Mouse (Mus musculus): ENCODE measurements around the gene Ppp1r2. TPM values are rescaled to one million over a fixed set of nuclear protein-coding genes. Genes with fewer than 3 reads are reported as not detected.

Ppp1r2 gene
- total and polyA plus RNA-seq, 2 experiments from 2014 or later = 59.6 to 104 TPM

DNA sequence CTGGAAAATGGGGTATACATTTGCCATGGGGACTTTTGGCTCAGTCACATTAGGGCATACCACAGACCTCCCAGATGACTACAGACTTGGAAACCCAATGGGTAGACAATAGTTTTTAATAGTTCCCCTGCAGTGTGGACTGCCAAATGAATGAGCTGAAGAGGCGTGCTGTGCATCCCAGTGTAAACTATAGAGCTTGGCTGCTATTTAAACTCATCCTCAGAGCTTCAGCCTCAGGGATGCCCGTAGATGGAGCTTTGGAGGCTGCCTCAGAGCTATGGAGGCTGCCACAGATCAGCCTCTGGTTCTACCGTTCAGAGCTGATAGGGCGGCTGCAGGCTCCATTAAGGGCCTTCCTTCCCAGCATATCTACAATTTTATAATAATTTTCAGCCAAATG, 40.2 kb upstream of the Ppp1r2 start:
- Histone ChIP-seq H3K9ac (replicated peaks; ENCODE audit: low read length) (no peak overlapping the region), H3K27ac (peak overlapping the region; percentile 54), H3K4me1 (ENCODE audit: insufficient read depth, low read length) (0 out of 2 replicates have a peak, but pooled peaks cover 8% of the 10 kb centered on the region), H3K4me2 (ENCODE audit: low read depth, low read length) (no peak overlapping the region), H3K27me3 (ENCODE audit: insufficient read depth, low read length) (no peaks in the 10 kb centered on the region), H3K4me3 (ENCODE audit: low read length) (no peak overlapping the region), H3K9me3 (ENCODE audit: low read length) (no peaks in the 10 kb centered on the region), H3K36me3 (ENCODE audit: insufficient read depth, low read length) (no peaks in the 10 kb centered on the region)
- TF ChIP-seq CTCF (IDR thresholded peaks at IDR 0.05; ENCODE audit: low read depth) = no peak
- DNase-seq (ENCODE audit: low spot score) = no peak
- no peak for ATAC-seq
- 50% methylated on average over 4 of the region's 4 CpGs for WGBS

DNA sequence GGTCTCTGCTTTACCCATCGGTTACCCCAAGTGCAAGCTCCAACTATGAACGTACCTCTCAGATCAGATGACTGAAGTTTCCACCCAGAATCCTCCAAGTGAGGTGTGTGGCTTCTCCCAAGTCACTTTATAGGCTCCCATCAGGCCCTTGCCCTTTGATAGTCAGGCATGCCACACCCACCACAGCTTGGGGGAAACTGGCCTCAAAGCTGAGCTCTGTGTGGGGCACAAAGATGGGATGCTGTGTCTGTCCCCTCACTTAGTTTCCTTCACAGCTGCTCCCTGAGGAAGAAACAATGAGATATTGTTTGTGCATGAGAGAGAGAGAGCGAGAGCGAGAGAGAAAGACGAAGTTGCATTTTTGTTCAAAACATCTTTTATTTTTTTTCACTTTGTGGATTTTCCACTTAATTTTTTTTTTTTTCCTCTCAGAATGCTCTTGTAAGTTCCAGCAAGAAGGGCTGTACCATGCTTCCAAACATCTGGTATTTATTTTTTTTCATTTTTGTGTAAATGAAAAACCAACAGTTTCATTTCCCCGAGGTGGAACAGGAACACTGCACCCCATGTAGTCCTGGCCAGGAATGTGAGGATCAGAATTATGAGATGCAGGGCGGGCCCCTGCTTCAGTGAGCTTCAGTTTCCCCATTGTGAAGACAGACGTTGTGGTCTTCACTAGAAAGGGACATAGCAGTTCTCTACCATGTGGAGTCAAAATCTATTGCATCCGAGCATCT, 39.6 kb upstream of the Ppp1r2 start, which contains the start of gene Apod:
TSS of gene Apod (minus strand) at position 312 of the 737 bp plus-strand sequence.
- 38% methylated on average over 9 of the region's 9 CpGs for WGBS
- H3K27ac ChIP-seq = peak within 1 kb of the TSS; percentile 54
- no peak within 1 kb of the TSS for H3K4me2 ChIP-seq (ENCODE audit: low read depth, low read length)

GRCm38 (mm10) chr16:31313611-31314010, 38.5 kb upstream of the Ppp1r2 start:
- no peaks in the 10 kb centered on the region for H3K9me3 ChIP-seq (ENCODE audit: low read length)
- no peaks in the 10 kb centered on the region for H3K36me3 ChIP-seq (ENCODE audit: insufficient read depth, low read length)
- 67% methylated on average over 2 of the region's 2 CpGs for WGBS
- H3K9ac ChIP-seq (replicated peaks; ENCODE audit: low read length) = no peak overlapping the region
- H3K4me1 ChIP-seq (ENCODE audit: insufficient read depth, low read length) = 0 out of 2 replicates have a peak, but pooled peaks cover 8% of the 10 kb centered on the region
- no peak overlapping the region for H3K27ac ChIP-seq
- ATAC-seq (no peak), DNase-seq (ENCODE audit: low spot score) (no peak)
- H3K4me3 ChIP-seq (ENCODE audit: low read length) = no peak overlapping the region
- H3K27me3 ChIP-seq (ENCODE audit: insufficient read depth, low read length) = no peaks in the 10 kb centered on the region
- TF ChIP-seq CTCF (IDR thresholded peaks at IDR 0.05; ENCODE audit: low read depth) = no peak
- no peak overlapping the region for H3K4me2 ChIP-seq (ENCODE audit: low read depth, low read length)

More for the DNA sequence above, 39.6 kb upstream of the Ppp1r2 start, which contains the start of gene Apod:
- H3K27me3 ChIP-seq (ENCODE audit: insufficient read depth, low read length) = no peaks in the 10 kb centered on the region
- no peak within 1 kb of the TSS for H3K4me3 ChIP-seq (ENCODE audit: low read length)
- no peak for ATAC-seq
- H3K4me1 ChIP-seq (ENCODE audit: insufficient read depth, low read length) = 0 out of 2 replicates have a peak, but pooled peaks cover 8% of the 10 kb centered on the region
- no peaks in the 10 kb centered on the region for H3K36me3 ChIP-seq (ENCODE audit: insufficient read depth, low read length)
- TF ChIP-seq CTCF (IDR thresholded peaks at IDR 0.05; ENCODE audit: low read depth) = no peak
- H3K9ac ChIP-seq (replicated peaks; ENCODE audit: low read length) = no peak within 1 kb of the TSS
- no peaks in the 10 kb centered on the region for H3K9me3 ChIP-seq (ENCODE audit: low read length)
- DNase-seq (ENCODE audit: low spot score) = no peak

DNA sequence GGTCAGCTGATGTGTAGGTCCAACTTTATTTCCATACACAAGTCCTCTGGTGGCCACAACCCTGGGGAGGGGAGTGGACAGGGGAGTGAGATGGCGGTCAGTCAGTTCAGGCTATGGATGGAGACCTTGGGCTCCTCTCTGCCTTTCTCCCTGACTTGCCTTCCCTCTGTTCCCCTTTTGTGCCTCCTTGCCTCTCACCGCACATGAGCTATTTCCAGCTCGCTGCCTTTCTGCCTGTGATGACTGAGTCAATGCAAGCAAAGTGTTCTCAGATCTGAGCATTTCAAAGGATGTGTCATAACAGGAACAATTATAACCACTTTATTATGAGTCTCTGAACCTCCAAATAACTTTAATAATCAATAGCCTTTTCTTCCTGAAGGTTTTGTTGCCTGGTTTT, 37.2 kb upstream of the Ppp1r2 start:
- Histone ChIP-seq H3K9me3 (ENCODE audit: low read length) (no peaks in the 10 kb centered on the region), H3K4me2 (ENCODE audit: low read depth, low read length) (no peak overlapping the region), H3K4me3 (ENCODE audit: low read length) (no peak overlapping the region), H3K4me1 (ENCODE audit: insufficient read depth, low read length) (0 out of 2 replicates have a peak, but pooled peaks cover 8% of the 10 kb centered on the region), H3K36me3 (ENCODE audit: insufficient read depth, low read length) (no peaks in the 10 kb centered on the region), H3K27ac (no peak overlapping the region), H3K9ac (replicated peaks; ENCODE audit: low read length) (no peak overlapping the region), H3K27me3 (ENCODE audit: insufficient read depth, low read length) (no peaks in the 10 kb centered on the region)
- ATAC-seq (no peak), DNase-seq (ENCODE audit: low spot score) (no peak)
- 61% methylated on average over 3 of the region's 3 CpGs for WGBS
- no peak for TF ChIP-seq CTCF (IDR thresholded peaks at IDR 0.05; ENCODE audit: low read depth)

- 62% methylated on average over 5 of the region's 5 CpGs for WGBS
- Histone ChIP-seq H3K4me2 (ENCODE audit: low read depth, low read length) (no peak overlapping the region), H3K4me1 (ENCODE audit: insufficient read depth, low read length) (peaks cover 10% of the 10 kb centered on the region), H3K9ac (replicated peaks; ENCODE audit: low read length) (no peak overlapping the region), H3K9me3 (ENCODE audit: low read length) (no peaks in the 10 kb centered on the region), H3K36me3 (ENCODE audit: insufficient read depth, low read length) (no peaks in the 10 kb centered on the region), H3K27me3 (ENCODE audit: insufficient read depth, low read length) (no peaks in the 10 kb centered on the region), H3K27ac (no peak overlapping the region), H3K4me3 (ENCODE audit: low read length) (no peak overlapping the region)
- no peak for ATAC-seq
- DNase-seq (ENCODE audit: low spot score) = no peak
- TF ChIP-seq CTCF (IDR thresholded peaks at IDR 0.05; ENCODE audit: low read depth) = no peak
Measured at GRCm38 (mm10) chr16:31305199-31305919, 30.3 kb upstream of the Ppp1r2 start.

GRCm38 (mm10) chr16:31303276-31303675, 28.2 kb upstream of the Ppp1r2 start:
- H3K4me1 ChIP-seq (ENCODE audit: insufficient read depth, low read length) = peaks cover 21% of the 10 kb centered on the region
- no peaks in the 10 kb centered on the region for H3K27me3 ChIP-seq (ENCODE audit: insufficient read depth, low read length)
- no peak overlapping the region for H3K4me2 ChIP-seq (ENCODE audit: low read depth, low read length)
- 63% methylated on average over 10 of the region's 10 CpGs for whole genome bisulfite sequencing
- no peak for ATAC-seq
- H3K9ac ChIP-seq (replicated peaks; ENCODE audit: low read length) = no peak overlapping the region
- H3K4me3 ChIP-seq (ENCODE audit: low read length) = no peak overlapping the region
- no peak for DNase-seq (ENCODE audit: low spot score)
- H3K9me3 ChIP-seq (ENCODE audit: low read length) = no peaks in the 10 kb centered on the region
- no peak overlapping the region for H3K27ac ChIP-seq
- no peaks in the 10 kb centered on the region for H3K36me3 ChIP-seq (ENCODE audit: insufficient read depth, low read length)
- TF ChIP-seq CTCF (IDR thresholded peaks at IDR 0.05; ENCODE audit: low read depth) = no peak
